Mouse (Mus musculus): ENCODE measurements around the gene Slc47a1.

GRCm38 (mm10) chr11:61377881-61378613 lies at the start of gene Slc47a1:
- TF ChIP-seq CTCF (IDR thresholded peaks at IDR 0.05) (no peak), EP300 (IDR thresholded peaks at IDR 0.05) (no peak)
